Mouse (Mus musculus): ENCODE measurements around the gene Usp7. TPM values are rescaled to one million over a fixed set of nuclear protein-coding genes. Genes with fewer than 3 reads are reported as not detected.

The Usp7 gene
- polyA plus RNA-seq, 1 experiment from 2014 or later: 26.5 TPM

GRCm38 (mm10) chr16:8679780-8680179 lies 112.3 kb downstream of the Usp7 start:
- H3K27ac ChIP-seq (ENCODE audit: low read length): no peak overlapping the region
- no peaks in the 10 kb centered on the region for H3K36me3 ChIP-seq (ENCODE audit: control insufficient read depth, insufficient read depth, low read length)
- no peak overlapping the region for H3K4me2 ChIP-seq (ENCODE audit: low read length)
- H3K9me3 ChIP-seq (replicated peaks; ENCODE audit: control insufficient read depth, low read length, poor library complexity, severe bottlenecking): no peaks in the 10 kb centered on the region
- H3K4me1 ChIP-seq (ENCODE audit: control insufficient read depth, insufficient read depth, low read length): no peaks in the 10 kb centered on the region
- no peaks in the 10 kb centered on the region for H3K27me3 ChIP-seq (ENCODE audit: control insufficient read depth, insufficient read depth, low read depth, low read length)
- no peak overlapping the region for H3K4me3 ChIP-seq (ENCODE audit: low read depth, low read length)
- H3K9ac ChIP-seq (ENCODE audit: low read depth, low read length): no peak overlapping the region
- ATAC-seq: no peak
- 96% methylated on average over 3 of the region's 3 CpGs for WGBS

DNA sequence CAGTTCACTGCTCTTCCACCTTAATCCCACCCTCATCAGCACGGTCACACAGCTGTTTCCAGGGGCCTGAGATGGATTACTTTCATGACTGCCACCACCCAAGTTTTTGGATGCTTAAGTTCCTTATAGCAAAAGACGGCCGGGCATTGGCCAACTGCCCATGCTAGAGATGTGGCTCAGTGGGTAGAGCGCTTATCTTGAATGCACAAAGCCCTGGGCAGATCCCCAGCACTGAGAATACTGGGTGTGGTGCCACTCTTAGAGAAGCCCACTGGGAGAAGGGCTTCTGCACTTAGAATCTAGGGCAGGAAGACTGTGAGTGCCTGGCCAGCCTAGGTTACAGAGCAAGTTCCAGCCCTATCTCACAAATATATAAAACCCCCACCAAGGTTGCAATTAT lies 113.4 kb downstream of the Usp7 start:
- no peaks in the 10 kb centered on the region for H3K9me3 ChIP-seq (replicated peaks; ENCODE audit: control insufficient read depth, low read length, poor library complexity, severe bottlenecking)
- no peak overlapping the region for H3K27ac ChIP-seq (ENCODE audit: low read length)
- H3K27me3 ChIP-seq (ENCODE audit: control insufficient read depth, insufficient read depth, low read depth, low read length): no peaks in the 10 kb centered on the region
- no peaks in the 10 kb centered on the region for H3K36me3 ChIP-seq (ENCODE audit: control insufficient read depth, insufficient read depth, low read length)
- 87% methylated on average over 4 of the region's 4 CpGs for WGBS
- no peak for ATAC-seq
- H3K4me2 ChIP-seq (ENCODE audit: low read length): no peak overlapping the region
- no peaks in the 10 kb centered on the region for H3K4me1 ChIP-seq (ENCODE audit: control insufficient read depth, insufficient read depth, low read length)
- no peak overlapping the region for H3K4me3 ChIP-seq (ENCODE audit: low read depth, low read length)
- H3K9ac ChIP-seq (ENCODE audit: low read depth, low read length): no peak overlapping the region

DNA sequence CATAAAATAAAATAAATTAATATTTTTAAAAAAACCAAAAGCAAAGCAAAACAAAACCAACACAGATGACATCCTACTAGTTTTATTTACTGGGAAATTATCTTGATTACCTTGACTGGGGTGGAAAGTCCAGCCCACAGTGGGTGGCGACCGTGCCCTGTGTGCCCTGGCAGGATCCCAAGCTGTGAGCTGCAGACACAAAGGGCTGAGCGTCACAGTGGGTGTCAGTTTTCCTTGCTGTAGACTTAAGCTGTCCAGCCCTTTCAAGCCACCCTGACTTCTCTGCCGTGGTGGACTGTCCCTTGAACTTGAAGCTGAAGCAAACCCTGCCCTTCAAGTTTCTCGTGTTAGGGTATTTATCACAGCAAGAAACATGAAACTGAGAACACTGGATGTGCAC lies 114.1 kb downstream of the Usp7 start:
- 47% methylated on average over 5 of the region's 5 CpGs for whole genome bisulfite sequencing
- Histone ChIP-seq H3K36me3 (ENCODE audit: control insufficient read depth, insufficient read depth, low read length) (no peaks in the 10 kb centered on the region), H3K4me3 (ENCODE audit: low read depth, low read length) (no peak overlapping the region), H3K27me3 (ENCODE audit: control insufficient read depth, insufficient read depth, low read depth, low read length) (no peaks in the 10 kb centered on the region), H3K4me1 (ENCODE audit: control insufficient read depth, insufficient read depth, low read length) (no peaks in the 10 kb centered on the region), H3K9me3 (replicated peaks; ENCODE audit: control insufficient read depth, low read length, poor library complexity, severe bottlenecking) (no peaks in the 10 kb centered on the region), H3K4me2 (ENCODE audit: low read length) (no peak overlapping the region), H3K27ac (ENCODE audit: low read length) (no peak overlapping the region), H3K9ac (ENCODE audit: low read depth, low read length) (no peak overlapping the region)
- ATAC-seq: no peak

DNA sequence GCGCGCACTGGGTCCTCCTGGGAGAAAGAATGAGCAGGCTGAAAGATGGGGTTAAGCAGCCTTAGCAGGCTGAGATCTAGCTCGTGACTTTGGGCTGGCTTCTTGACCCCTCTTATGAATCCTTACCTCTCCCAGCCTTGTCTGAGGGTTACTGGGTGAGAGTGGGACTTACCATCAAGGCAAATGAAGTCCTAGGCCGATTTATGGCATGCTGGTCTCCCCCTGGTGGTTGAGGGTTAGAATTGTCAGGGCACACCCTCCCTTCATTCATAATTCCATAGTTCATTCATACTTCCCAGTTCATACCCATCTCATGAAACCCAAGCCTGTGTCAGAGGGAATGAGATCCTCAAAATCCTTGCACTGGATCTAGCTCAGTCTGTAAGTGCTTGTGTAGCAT lies 115.3 kb downstream of the Usp7 start:
- no peaks in the 10 kb centered on the region for H3K36me3 ChIP-seq (ENCODE audit: control insufficient read depth, insufficient read depth, low read length)
- H3K4me2 ChIP-seq (ENCODE audit: low read length): no peak overlapping the region
- no peak overlapping the region for H3K27ac ChIP-seq (ENCODE audit: low read length)
- WGBS: 56% methylated on average over 4 of the region's 4 CpGs
- no peak overlapping the region for H3K4me3 ChIP-seq (ENCODE audit: low read depth, low read length)
- ATAC-seq: no peak
- no peaks in the 10 kb centered on the region for H3K27me3 ChIP-seq (ENCODE audit: control insufficient read depth, insufficient read depth, low read depth, low read length)
- no peak overlapping the region for H3K9ac ChIP-seq (ENCODE audit: low read depth, low read length)
- no peaks in the 10 kb centered on the region for H3K9me3 ChIP-seq (replicated peaks; ENCODE audit: control insufficient read depth, low read length, poor library complexity, severe bottlenecking)
- H3K4me1 ChIP-seq (ENCODE audit: control insufficient read depth, insufficient read depth, low read length): peaks cover 3% of the 10 kb centered on the region; the same call in 1 of the 2 replicates

- 85% methylated on average over 2 of the region's 2 CpGs for WGBS
- Histone ChIP-seq H3K27me3 (ENCODE audit: control insufficient read depth, insufficient read depth, low read depth, low read length) (no peaks in the 10 kb centered on the region), H3K4me3 (ENCODE audit: low read depth, low read length) (no peak overlapping the region), H3K36me3 (ENCODE audit: control insufficient read depth, insufficient read depth, low read length) (no peaks in the 10 kb centered on the region), H3K9ac (ENCODE audit: low read depth, low read length) (no peak overlapping the region), H3K4me1 (ENCODE audit: control insufficient read depth, insufficient read depth, low read length) (peaks cover 3% of the 10 kb centered on the region; the same call in 1 of the 2 replicates), H3K4me2 (ENCODE audit: low read length) (no peak overlapping the region), H3K9me3 (replicated peaks; ENCODE audit: control insufficient read depth, low read length, poor library complexity, severe bottlenecking) (no peaks in the 10 kb centered on the region), H3K27ac (ENCODE audit: low read length) (no peak overlapping the region)
- ATAC-seq: no peak
These were observed 115.9 kb downstream of the Usp7 start for GRCm38 (mm10) chr16:8676228-8676627.

GRCm38 (mm10) chr16:8675559-8675958 lies 116.5 kb downstream of the Usp7 start:
- Histone ChIP-seq H3K4me3 (ENCODE audit: low read depth, low read length) (no peak overlapping the region), H3K36me3 (ENCODE audit: control insufficient read depth, insufficient read depth, low read length) (no peaks in the 10 kb centered on the region), H3K9me3 (replicated peaks; ENCODE audit: control insufficient read depth, low read length, poor library complexity, severe bottlenecking) (no peaks in the 10 kb centered on the region), H3K4me2 (ENCODE audit: low read length) (no peak overlapping the region), H3K9ac (ENCODE audit: low read depth, low read length) (no peak overlapping the region), H3K4me1 (ENCODE audit: control insufficient read depth, insufficient read depth, low read length) (peaks cover 5% of the 10 kb centered on the region), H3K27ac (ENCODE audit: low read length) (no peak overlapping the region), H3K27me3 (ENCODE audit: control insufficient read depth, insufficient read depth, low read depth, low read length) (no peaks in the 10 kb centered on the region)
- 88% methylated on average over 8 of the region's 8 CpGs for WGBS
- no peak for ATAC-seq

GRCm38 (mm10) chr16:8674165-8674564 lies 117.9 kb downstream of the Usp7 start:
- Histone ChIP-seq H3K4me1 (ENCODE audit: control insufficient read depth, insufficient read depth, low read length) (peaks cover 19% of the 10 kb centered on the region), H3K9me3 (replicated peaks; ENCODE audit: control insufficient read depth, low read length, poor library complexity, severe bottlenecking) (no peaks in the 10 kb centered on the region), H3K4me3 (ENCODE audit: low read depth, low read length) (no peak overlapping the region), H3K27ac (ENCODE audit: low read length) (no peak overlapping the region), H3K9ac (ENCODE audit: low read depth, low read length) (no peak overlapping the region), H3K27me3 (ENCODE audit: control insufficient read depth, insufficient read depth, low read depth, low read length) (no peaks in the 10 kb centered on the region), H3K36me3 (ENCODE audit: control insufficient read depth, insufficient read depth, low read length) (no peaks in the 10 kb centered on the region), H3K4me2 (ENCODE audit: low read length) (no peak overlapping the region)
- WGBS: 2% methylated on average over 8 of the region's 8 CpGs
- no peak for ATAC-seq

GRCm38 (mm10) chr16:8673343-8673742 lies 118.8 kb downstream of the Usp7 start:
- no peaks in the 10 kb centered on the region for H3K9me3 ChIP-seq (replicated peaks; ENCODE audit: control insufficient read depth, low read length, poor library complexity, severe bottlenecking)
- peaks cover 27% of the 10 kb centered on the region for H3K4me1 ChIP-seq (ENCODE audit: control insufficient read depth, insufficient read depth, low read length)
- no peak overlapping the region for H3K27ac ChIP-seq (ENCODE audit: low read length)
- no peaks in the 10 kb centered on the region for H3K27me3 ChIP-seq (ENCODE audit: control insufficient read depth, insufficient read depth, low read depth, low read length)
- no peak overlapping the region for H3K4me2 ChIP-seq (ENCODE audit: low read length)
- no peak for ATAC-seq
- no peak overlapping the region for H3K9ac ChIP-seq (ENCODE audit: low read depth, low read length)
- WGBS: 72% methylated on average over 6 of the region's 6 CpGs
- no peaks in the 10 kb centered on the region for H3K36me3 ChIP-seq (ENCODE audit: control insufficient read depth, insufficient read depth, low read length)
- H3K4me3 ChIP-seq (ENCODE audit: low read depth, low read length): no peak overlapping the region

DNA sequence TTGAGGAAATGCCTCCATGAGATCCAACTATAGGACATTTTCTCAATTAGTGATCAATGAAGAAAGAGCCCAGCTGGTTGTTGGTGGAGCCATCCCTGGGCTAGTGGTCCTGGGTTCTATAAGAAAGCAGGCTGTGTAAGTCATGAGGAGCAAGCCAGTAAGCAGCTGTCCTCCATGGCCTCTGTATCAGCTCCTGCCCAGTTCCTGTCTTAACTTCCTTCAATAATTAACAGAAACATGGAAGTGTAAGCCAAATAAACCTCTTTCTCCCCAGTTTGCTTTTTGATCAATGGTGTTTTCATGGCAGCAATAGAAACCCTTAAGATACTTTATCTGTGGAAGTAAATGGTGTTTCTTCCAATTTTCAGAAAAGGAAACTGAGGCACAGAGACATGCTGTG lies 119.3 kb downstream of the Usp7 start:
- Histone ChIP-seq H3K27me3 (ENCODE audit: control insufficient read depth, insufficient read depth, low read depth, low read length) (no peaks in the 10 kb centered on the region), H3K27ac (ENCODE audit: low read length) (no peak overlapping the region), H3K36me3 (ENCODE audit: control insufficient read depth, insufficient read depth, low read length) (no peaks in the 10 kb centered on the region), H3K9me3 (replicated peaks; ENCODE audit: control insufficient read depth, low read length, poor library complexity, severe bottlenecking) (no peaks in the 10 kb centered on the region), H3K4me1 (ENCODE audit: control insufficient read depth, insufficient read depth, low read length) (peaks cover 31% of the 10 kb centered on the region), H3K9ac (ENCODE audit: low read depth, low read length) (no peak overlapping the region), H3K4me3 (ENCODE audit: low read depth, low read length) (peak overlapping the region; percentile 83; the same call in 1 of the 2 replicates), H3K4me2 (ENCODE audit: low read length) (peak overlapping the region; percentile 84)
- ATAC-seq: no peak

DNA sequence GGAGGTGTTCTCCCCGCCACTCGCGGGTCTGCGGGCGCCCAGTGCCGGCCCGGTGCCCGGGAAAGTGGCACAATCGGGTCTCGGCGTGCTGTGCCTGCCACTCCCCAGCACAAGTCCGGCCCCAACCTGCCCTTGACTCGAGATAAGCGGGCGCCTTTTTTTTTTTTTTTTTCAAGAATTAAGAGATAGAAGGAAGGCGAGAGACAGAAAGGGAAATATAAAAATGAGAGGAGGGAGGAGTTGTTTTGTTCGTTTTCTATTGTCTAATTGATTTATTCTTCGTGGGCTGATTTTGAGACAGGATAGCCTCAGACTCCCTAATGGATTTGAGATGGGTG lies 119.8 kb downstream of the Usp7 start:
- WGBS: 0% methylated on average over 18 of the region's 18 CpGs
- Histone ChIP-seq H3K27me3 (ENCODE audit: control insufficient read depth, insufficient read depth, low read depth, low read length) (no peaks in the 10 kb centered on the region), H3K4me2 (ENCODE audit: low read length) (peak overlapping the region; percentile 84), H3K36me3 (ENCODE audit: control insufficient read depth, insufficient read depth, low read length) (no peaks in the 10 kb centered on the region), H3K9me3 (replicated peaks; ENCODE audit: control insufficient read depth, low read length, poor library complexity, severe bottlenecking) (no peaks in the 10 kb centered on the region), H3K4me3 (ENCODE audit: low read depth, low read length) (peak overlapping the region; percentile 83), H3K4me1 (ENCODE audit: control insufficient read depth, insufficient read depth, low read length) (peaks cover 36% of the 10 kb centered on the region), H3K27ac (ENCODE audit: low read length) (peak overlapping the region; percentile 74), H3K9ac (ENCODE audit: low read depth, low read length) (peak overlapping the region; percentile 80)
- ATAC-seq: no peak
